Mouse (Mus musculus) E14TG2a.4 (cell line): Measurements from ENCODE around the gene Olfr1444.

Experiments used
- CTCF ChIP-seq: conservative IDR thresholded peaks from 2 replicates; pipeline ENCODE4 v1.5.1; 2014; ENCODE audit warnings: low read length
- NANOG ChIP-seq: IDR thresholded peaks from 2 replicates; pipeline ENCODE4 v1.6.1; 2014; ENCODE audit warnings: borderline replicate concordance, low read length, mixed read lengths
- POU5F1 ChIP-seq: IDR thresholded peaks from 2 replicates; pipeline ENCODE4 v1.6.1; 2014; ENCODE audit warnings: low read length, borderline replicate concordance

- TF ChIP-seq CTCF (no peak), NANOG (no peak), POU5F1 (no peak)
Measured at GRCm38 (mm10) chr19:12818507-12818906, 38.6 kb upstream of the Olfr1444 start.
